Mouse (Mus musculus) hindbrain, embryonic 10.5 days (tissue): ENCODE data around the gene 1700113H08Rik. TPM values are rescaled to one million over a fixed set of nuclear protein-coding genes. Genes with fewer than 3 reads are reported as not detected.
A peak's percentile ranks its signal among the peaks of the same experiment; 100 is the strongest.

Experiments used
- DNase-seq: peaks from one replicate; pipeline ENCODE4 v3.0.0-alpha.2; 2017; ENCODE audit warnings: low spot score
- H3K27ac ChIP-seq: fragments of 300-500 bp; sonication (generic); 2 replicates; pipeline ENCODE4 v1.5.1; 2016; ENCODE audit warnings: mild to moderate bottlenecking, moderate library complexity
- H3K27me3 ChIP-seq: fragments of 300-500 bp; sonication (generic); 2 replicates; pipeline ENCODE4 v1.6.1; 2016; ENCODE audit warnings: mild to moderate bottlenecking; ENCODE audit not compliant: poor library complexity, insufficient read depth, severe bottlenecking
- H3K36me3 ChIP-seq: fragments of 300-500 bp; sonication (generic); 2 replicates; pipeline ENCODE4 v1.6.1; 2016; ENCODE audit warnings: mild to moderate bottlenecking, moderate library complexity
- H3K4me1 ChIP-seq: fragments of 300-500 bp; sonication (generic); replicated peaks from 2 replicates; pipeline ENCODE4 v1.6.1; 2016; ENCODE audit warnings: mild to moderate bottlenecking
- H3K4me3 ChIP-seq: fragments of 300-500 bp; sonication (generic); 2 replicates; pipeline ENCODE4 v1.5.1; 2016; ENCODE audit warnings: mild to moderate bottlenecking, moderate library complexity
- H3K9me3 ChIP-seq: fragments of 300-500 bp; sonication (generic); 2 replicates; pipeline ENCODE4 v1.6.1; 2016; ENCODE audit warnings: mild to moderate bottlenecking, moderate library complexity
- WGBS: fragments of 180-500 bp; shearing (Covaris S2); methylation state at CpG from one replicate; pipeline ENCODE4 v1.1.7; 2016; 5-methylcytosine and 5-hydroxymethylcytosine counted together
- polyA plus RNA-seq: library from polyadenylated mRNA; unstranded; fragments of >200 nt; fragmentation: Nextera tagmentation; extraction: Ambion mirVana; gene quantifications from 2 replicates; pipeline ENCODE4 v1.2.1, GENCODE M21; 2016

The 1700113H08Rik gene
- polyA plus RNA-seq, 1 experiment from 2014 or later = 0.18 TPM

- no peaks in the 10 kb centered on the region for H3K36me3 ChIP-seq
- peaks cover 29% of the 10 kb centered on the region for H3K27me3 ChIP-seq
- DNase-seq = no peak
- no peaks in the 10 kb centered on the region for H3K9me3 ChIP-seq
- WGBS = 89% methylated on average over 6 of the region's 6 CpGs
- H3K4me1 ChIP-seq = peaks cover 34% of the 10 kb centered on the region
- no peak overlapping the region for H3K4me3 ChIP-seq
- no peak overlapping the region for H3K27ac ChIP-seq
Observed at GRCm38 (mm10) chr10:87039340-87039739, 18.5 kb upstream of the 1700113H08Rik start.

- Histone ChIP-seq H3K4me1 (peaks cover 34% of the 10 kb centered on the region), H3K4me3 (no peak overlapping the region), H3K36me3 (no peaks in the 10 kb centered on the region), H3K9me3 (no peaks in the 10 kb centered on the region), H3K27ac (no peak overlapping the region), H3K27me3 (peaks cover 29% of the 10 kb centered on the region)
- WGBS = 89% methylated on average over 3 of the region's 3 CpGs
- DNase-seq = no peak
Observed at GRCm38 (mm10) chr10:87039800-87040199, 18.0 kb upstream of the 1700113H08Rik start.

- 64% methylated on average over 7 of the region's 7 CpGs for WGBS
- DNase-seq = no peak
Observed at GRCm38 (mm10) chr10:87041265-87041664, 16.6 kb upstream of the 1700113H08Rik start.

GRCm38 (mm10) chr10:87045273-87045672, 12.6 kb upstream of the 1700113H08Rik start:
- no peak for DNase-seq
- no peaks in the 10 kb centered on the region for H3K36me3 ChIP-seq
- H3K27ac ChIP-seq = 0 out of 2 replicates have a peak overlapping the region, but pooled peaks have one; percentile 14
- 79% methylated on average over 3 of the region's 3 CpGs for WGBS
- H3K4me1 ChIP-seq = peaks cover 24% of the 10 kb centered on the region
- H3K4me3 ChIP-seq = no peak overlapping the region
- H3K27me3 ChIP-seq = 0 out of 2 replicates have a peak, but pooled peaks cover 7% of the 10 kb centered on the region
- H3K9me3 ChIP-seq = no peaks in the 10 kb centered on the region

More at GRCm38 (mm10) chr10:87041265-87041664, 16.6 kb upstream of the 1700113H08Rik start:
- peaks cover 31% of the 10 kb centered on the region for H3K4me1 ChIP-seq
- H3K27ac ChIP-seq = no peak overlapping the region
- H3K27me3 ChIP-seq = peaks cover 26% of the 10 kb centered on the region
- no peak overlapping the region for H3K4me3 ChIP-seq
- H3K36me3 ChIP-seq = no peaks in the 10 kb centered on the region
- H3K9me3 ChIP-seq = no peaks in the 10 kb centered on the region

- Histone ChIP-seq H3K9me3 (no peaks in the 10 kb centered on the region), H3K4me1 (peaks cover 18% of the 10 kb centered on the region), H3K27ac (peak overlapping the region; percentile 45; the same call in 1 of the 2 replicates), H3K27me3 (0 out of 2 replicates have a peak, but pooled peaks cover 7% of the 10 kb centered on the region), H3K36me3 (no peaks in the 10 kb centered on the region), H3K4me3 (no peak overlapping the region)
- 26% methylated on average over 6 of the region's 6 CpGs for WGBS
- no peak for DNase-seq
Observed at GRCm38 (mm10) chr10:87046469-87046868, 11.4 kb upstream of the 1700113H08Rik start.

GRCm38 (mm10) chr10:87046931-87047468, 10.8 kb upstream of the 1700113H08Rik start:
- Histone ChIP-seq H3K9me3 (no peaks in the 10 kb centered on the region), H3K4me1 (peaks cover 18% of the 10 kb centered on the region), H3K27ac (peak overlapping the region; percentile 45; the same call in 1 of the 2 replicates), H3K4me3 (no peak overlapping the region), H3K27me3 (peaks cover 8% of the 10 kb centered on the region; the same call in 1 of the 2 replicates), H3K36me3 (no peaks in the 10 kb centered on the region)
- no peak for DNase-seq
- WGBS = 88% methylated on average over 10 of the region's 10 CpGs

- no peak for DNase-seq
- no peaks in the 10 kb centered on the region for H3K36me3 ChIP-seq
- no peak overlapping the region for H3K27ac ChIP-seq
- H3K4me1 ChIP-seq = peaks cover 18% of the 10 kb centered on the region
- 79% methylated on average over 3 of the region's 3 CpGs for WGBS
- H3K9me3 ChIP-seq = no peaks in the 10 kb centered on the region
- peaks cover 15% of the 10 kb centered on the region; the same call in 1 of the 2 replicates for H3K27me3 ChIP-seq
- H3K4me3 ChIP-seq = no peak overlapping the region
Observed at GRCm38 (mm10) chr10:87049179-87049578, 8.7 kb upstream of the 1700113H08Rik start.

- Histone ChIP-seq H3K9me3 (no peaks in the 10 kb centered on the region), H3K27ac (no peak overlapping the region), H3K27me3 (peaks cover 35% of the 10 kb centered on the region), H3K36me3 (no peaks in the 10 kb centered on the region), H3K4me3 (no peak overlapping the region), H3K4me1 (peaks cover 2% of the 10 kb centered on the region)
- WGBS = 70% methylated on average over 4 of the region's 4 CpGs
- DNase-seq = no peak
Observed at GRCm38 (mm10) chr10:87051714-87052113, 6.1 kb upstream of the 1700113H08Rik start.

GRCm38 (mm10) chr10:87058251-87058925, 543 bp downstream of the 1700113H08Rik start:
- no peaks in the 10 kb centered on the region for H3K36me3 ChIP-seq
- H3K9me3 ChIP-seq = no peaks in the 10 kb centered on the region
- peaks cover 25% of the 10 kb centered on the region for H3K4me1 ChIP-seq
- under 1% methylated on average over 34 of the region's 34 CpGs for WGBS
- H3K27me3 ChIP-seq = peaks cover 42% of the 10 kb centered on the region
- peak overlapping the region; percentile 86 for H3K27ac ChIP-seq
- H3K4me3 ChIP-seq = peak overlapping the region; percentile 50
- DNase-seq = peak; percentile 91

- 10% methylated on average over 9 of the region's 9 CpGs for WGBS
- Histone ChIP-seq H3K36me3 (no peaks in the 10 kb centered on the region), H3K9me3 (no peaks in the 10 kb centered on the region), H3K27me3 (peaks cover 38% of the 10 kb centered on the region), H3K4me1 (peaks cover 25% of the 10 kb centered on the region), H3K4me3 (peak overlapping the region; percentile 50), H3K27ac (peak overlapping the region; percentile 86)
- DNase-seq = no peak
Observed at GRCm38 (mm10) chr10:87058926-87059325, 1.1 kb downstream of the 1700113H08Rik start.

GRCm38 (mm10) chr10:87059447-87059846, 1.6 kb downstream of the 1700113H08Rik start:
- peaks cover 34% of the 10 kb centered on the region for H3K27me3 ChIP-seq
- H3K36me3 ChIP-seq = no peaks in the 10 kb centered on the region
- WGBS = 40% methylated on average over 6 of the region's 6 CpGs
- no peak overlapping the region for H3K27ac ChIP-seq
- DNase-seq = no peak
- no peak overlapping the region for H3K4me3 ChIP-seq
- peaks cover 25% of the 10 kb centered on the region for H3K4me1 ChIP-seq
- H3K9me3 ChIP-seq = no peaks in the 10 kb centered on the region

GRCm38 (mm10) chr10:87084236-87084635, 26.4 kb downstream of the 1700113H08Rik start:
- Histone ChIP-seq H3K27me3 (0 out of 2 replicates have a peak, but pooled peaks cover 13% of the 10 kb centered on the region), H3K4me3 (no peak overlapping the region), H3K27ac (no peak overlapping the region), H3K9me3 (no peaks in the 10 kb centered on the region), H3K4me1 (no peaks in the 10 kb centered on the region), H3K36me3 (no peaks in the 10 kb centered on the region)
- WGBS = 91% methylated on average over 6 of the region's 6 CpGs
- DNase-seq = no peak

- Histone ChIP-seq H3K36me3 (no peaks in the 10 kb centered on the region), H3K27me3 (peaks cover 14% of the 10 kb centered on the region; the same call in 1 of the 2 replicates), H3K4me3 (no peak overlapping the region), H3K4me1 (no peaks in the 10 kb centered on the region), H3K27ac (no peak overlapping the region), H3K9me3 (no peaks in the 10 kb centered on the region)
- no peak for DNase-seq
- 65% methylated on average over 5 of the region's 5 CpGs for WGBS
Observed at GRCm38 (mm10) chr10:87087646-87088045, 29.8 kb downstream of the 1700113H08Rik start.
